Mouse (Mus musculus) adrenal gland, postnatal 25 days (tissue): ENCODE data around the gene Nufip2. TPM values are rescaled to one million over a fixed set of nuclear protein-coding genes. Genes with fewer than 3 reads are reported as not detected.
A peak's percentile ranks its signal among the peaks of the same experiment; 100 is the strongest.
"Not testable (repeated sequence)": the region's sequence is repeated elsewhere in the genome, so short reads cannot be mapped to it uniquely, and the experiment has no call there.

Experiments
- DNase-seq: peaks from one replicate; pipeline ENCODE4 v3.0.0; 2021; ENCODE audit warnings: mixed read lengths
- long read RNA-seq: library from polyadenylated mRNA; stranded (forward); transcript quantifications from one replicate; pipeline ENCODE4 v2.0.0, GENCODE M21; 2021
- total RNA-seq: library from RNA; stranded (reverse); gene quantifications from 2 replicates; pipeline ENCODE4 v1.2.3, GENCODE M21; 2021

Nufip2 gene
- total RNA-seq = 92.9 and 94.1 TPM in 2 replicates
- long read RNA-seq, full-length matches to known transcripts = 4 of 18 reads
- long read RNA-seq, partial matches to known transcripts = 2 of 18 reads
- long read RNA-seq, other reads (novel, unspliced or antisense) = 12 of 18 reads

DNA sequence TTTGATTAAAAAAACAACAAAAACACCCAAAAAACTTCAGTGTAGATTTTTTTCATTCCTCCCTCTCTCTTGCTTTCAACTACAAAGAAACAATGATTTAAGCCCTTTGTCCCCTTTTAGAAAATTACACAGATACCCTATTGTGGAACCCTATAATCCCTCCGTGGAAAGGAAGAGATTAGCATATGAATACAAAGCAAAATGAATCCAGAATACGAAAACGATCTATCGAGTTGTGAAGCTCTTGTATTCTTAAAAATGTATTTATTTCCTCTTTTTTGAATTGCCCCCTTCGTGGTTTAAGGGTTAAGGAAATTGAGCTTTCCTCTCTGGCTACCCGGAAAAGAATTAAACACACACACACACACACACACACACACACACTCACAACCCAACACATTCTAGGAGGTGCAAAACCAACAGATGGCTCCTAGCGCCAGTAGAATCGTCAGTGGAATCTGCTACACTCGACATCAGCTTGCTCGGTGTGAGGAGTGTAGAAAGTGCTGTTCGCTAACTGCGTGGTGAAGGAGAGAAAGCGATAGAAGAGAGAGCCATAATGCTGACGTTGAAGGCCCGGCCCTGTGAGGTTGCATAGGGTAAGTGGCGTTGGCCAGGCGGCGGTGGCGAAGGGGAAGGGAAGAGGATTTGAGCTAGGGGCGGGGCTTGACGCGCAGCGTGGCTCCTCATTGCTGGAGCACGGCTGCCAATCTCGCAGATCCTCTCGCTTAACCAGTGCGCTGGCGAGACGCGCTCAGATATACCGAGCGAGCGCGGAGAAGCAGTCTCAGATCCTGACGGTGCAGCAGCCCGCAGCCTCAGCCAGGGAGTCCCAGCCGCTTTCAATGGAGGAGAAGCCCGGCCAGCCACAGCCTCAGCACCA is at the start of gene Nufip2:
Gene Nufip2, plus strand, starts transcription at position 773 of the 883 bp plus-strand sequence.
- peak; percentile 99 for DNase-seq

DNA sequence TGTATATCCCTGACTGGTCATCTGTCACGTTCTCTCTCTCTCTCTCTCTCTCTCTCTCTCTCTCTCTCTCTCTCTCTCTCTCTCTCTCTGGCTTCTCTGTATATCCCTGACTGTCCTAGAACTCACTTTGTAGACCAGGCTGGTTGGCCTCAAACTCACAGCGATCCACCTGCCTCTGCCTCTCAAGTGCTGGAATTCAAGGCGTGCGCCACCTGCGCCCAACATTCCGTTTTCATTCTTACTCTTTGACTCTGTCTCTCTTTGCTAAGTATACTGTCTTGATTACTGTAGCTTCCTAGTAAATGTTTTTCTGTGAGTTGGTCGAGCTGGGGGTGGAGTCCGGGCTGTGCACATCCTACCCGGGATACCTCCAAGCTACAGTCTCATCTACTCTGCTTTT is 44.6 kb upstream of the Nufip2 start:
- DNase-seq = no peak

GRCm38 (mm10) chr11:77645481-77645880 is 40.5 kb upstream of the Nufip2 start:
- no peak for DNase-seq

DNA sequence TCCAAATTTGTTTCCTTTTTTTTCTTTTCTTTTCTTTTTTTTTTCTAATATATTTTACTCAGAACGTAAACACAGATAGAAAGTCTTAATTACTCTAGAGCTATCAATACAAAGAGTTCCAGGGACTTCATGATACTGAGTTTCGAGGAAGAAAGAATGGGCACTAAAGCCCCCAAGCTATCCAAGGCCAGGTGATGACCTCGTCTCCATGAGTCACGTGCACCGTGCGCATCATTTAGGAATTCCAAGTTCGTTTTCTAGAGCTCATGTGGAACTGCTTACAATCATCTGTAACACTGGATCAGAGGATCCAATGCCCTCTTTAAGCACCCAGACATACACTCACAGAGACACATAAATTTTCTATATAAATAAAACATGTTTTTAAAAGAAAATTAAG is 37.1 kb upstream of the Nufip2 start:
- peak; percentile 36 for DNase-seq

GRCm38 (mm10) chr11:77652484-77652883 is 33.5 kb upstream of the Nufip2 start:
- no peak for DNase-seq

- DNase-seq = not testable (repeated sequence)
These were observed 32.4 kb upstream of the Nufip2 start for GRCm38 (mm10) chr11:77653406-77654190.

DNA sequence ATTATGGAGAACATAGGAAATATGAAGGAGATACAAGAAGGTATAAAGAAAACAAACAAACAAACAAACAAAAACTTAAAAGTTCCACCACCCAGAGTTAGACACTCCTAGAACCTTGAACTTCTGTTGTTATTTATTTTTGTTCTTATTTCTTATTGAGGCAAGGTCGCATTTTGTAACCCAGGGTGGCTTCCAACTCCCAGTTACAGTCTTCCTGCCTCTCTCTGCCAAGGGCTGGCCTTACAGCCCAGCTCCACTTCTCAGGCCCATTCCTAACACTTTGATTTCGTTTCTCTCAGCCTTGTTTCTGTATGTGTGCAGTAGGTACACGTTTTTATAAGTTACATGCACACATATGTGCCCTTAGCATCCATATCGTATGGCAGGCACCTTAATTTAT is 26.0 kb upstream of the Nufip2 start:
- no peak for DNase-seq

DNA sequence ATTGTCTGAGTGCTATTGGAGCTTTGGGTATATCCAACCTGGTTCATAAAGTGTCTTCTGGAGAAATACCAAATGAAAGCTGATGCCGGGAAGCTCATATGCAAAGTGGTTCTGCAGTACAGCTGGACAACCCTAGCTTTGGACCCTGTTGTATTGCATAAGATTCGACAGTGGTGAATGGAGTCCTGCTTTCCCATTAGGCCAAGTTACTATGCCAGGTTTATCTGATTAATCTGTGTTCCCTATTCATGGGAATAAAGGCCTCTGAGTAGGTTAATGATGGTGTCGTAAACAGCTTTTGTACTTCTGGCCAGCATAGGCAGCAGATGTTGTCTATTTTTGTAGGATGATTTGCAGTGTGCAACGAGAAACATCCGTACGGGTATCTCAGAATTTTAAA is 22.3 kb upstream of the Nufip2 start:
- DNase-seq = no peak

GRCm38 (mm10) chr11:77664046-77664445 is 21.9 kb upstream of the Nufip2 start:
- no peak for DNase-seq

DNA sequence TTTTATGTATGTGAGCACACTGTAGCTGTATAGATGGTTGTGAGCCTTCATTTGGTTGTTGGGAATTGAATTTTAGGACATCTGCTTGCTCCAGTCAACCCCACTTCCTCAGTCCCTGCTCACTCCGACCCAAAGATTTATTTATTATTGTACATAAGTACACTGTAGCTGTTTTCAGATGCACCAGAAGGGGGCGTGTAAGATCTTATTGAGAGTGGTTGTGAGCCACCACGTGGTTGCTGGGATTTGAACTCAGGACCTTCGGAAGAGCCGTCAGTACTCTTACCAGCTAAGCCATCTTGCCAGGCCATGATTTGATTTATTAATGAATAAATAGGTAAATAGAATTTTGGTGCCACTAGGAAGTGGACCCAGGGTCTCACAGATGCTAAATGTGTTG is 20.6 kb upstream of the Nufip2 start:
- not testable (repeated sequence) for DNase-seq

- DNase-seq = not testable (repeated sequence)
These were observed 19.2 kb upstream of the Nufip2 start for GRCm38 (mm10) chr11:77666766-77667165.

DNA sequence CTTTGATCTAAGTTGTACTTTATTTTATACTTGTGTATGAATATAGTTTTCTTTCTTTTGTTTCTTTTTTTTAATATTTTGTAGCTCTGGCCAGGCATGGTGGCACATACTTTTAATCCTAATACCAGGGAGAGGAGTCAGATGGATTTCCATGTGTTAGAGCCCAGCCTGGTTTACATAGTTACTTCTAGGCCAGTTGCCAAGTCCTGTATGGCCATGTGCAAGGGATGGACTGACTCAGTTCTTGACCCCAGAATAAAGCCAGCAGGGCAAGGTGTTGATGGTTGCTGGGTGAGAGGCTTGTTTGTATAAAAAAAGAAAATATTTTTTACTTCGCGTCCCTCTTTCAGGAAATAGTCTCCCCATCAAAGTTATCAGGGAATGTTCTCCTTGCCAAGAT is 13.2 kb upstream of the Nufip2 start:
- no peak for DNase-seq

DNA sequence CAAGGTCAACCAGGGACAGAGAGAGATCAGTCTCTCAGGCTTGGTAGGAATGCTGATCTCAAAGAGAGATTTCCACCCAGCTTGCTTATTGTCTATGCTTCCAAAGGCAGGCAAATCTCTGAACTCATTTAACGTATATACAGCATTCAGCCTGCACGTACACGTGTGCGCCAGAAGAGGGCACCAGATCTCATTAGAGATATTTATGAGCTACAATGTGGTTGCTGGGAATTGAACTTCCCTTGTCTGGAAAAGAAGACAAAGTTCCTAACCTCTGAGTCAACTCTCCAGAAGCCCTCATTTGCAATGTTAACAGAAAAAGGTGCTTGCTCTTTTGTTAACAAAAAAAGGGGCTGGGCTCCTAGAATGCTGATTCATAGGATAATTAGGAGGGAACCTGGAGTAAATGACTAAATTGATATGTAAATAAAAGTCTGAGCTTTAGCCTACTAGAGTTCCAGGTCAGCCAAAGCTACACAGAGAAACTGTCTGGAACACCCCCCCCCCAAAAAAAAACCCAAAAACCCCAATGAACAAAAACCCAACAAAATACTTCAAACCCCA is 12.4 kb upstream of the Nufip2 start:
- no peak for DNase-seq

DNA sequence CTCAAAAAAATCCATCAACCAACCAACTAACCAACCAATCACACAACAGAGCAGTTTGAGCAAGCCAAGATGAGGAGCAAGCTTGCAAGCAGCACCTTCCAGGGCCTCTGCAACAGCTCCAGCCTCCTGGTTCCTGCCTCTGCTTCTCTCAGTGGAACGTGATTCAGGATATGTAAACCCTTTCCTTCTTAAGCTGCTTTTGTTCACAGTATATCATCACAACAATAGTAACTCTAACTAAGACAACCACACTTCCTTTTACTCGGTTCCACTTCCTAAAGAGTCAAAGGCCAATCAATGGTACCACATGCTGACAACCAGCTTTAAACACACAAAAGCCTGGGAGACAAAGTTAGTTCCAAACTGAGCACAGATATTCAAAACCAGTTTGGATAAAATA is 5.9 kb upstream of the Nufip2 start:
- no peak for DNase-seq

DNA sequence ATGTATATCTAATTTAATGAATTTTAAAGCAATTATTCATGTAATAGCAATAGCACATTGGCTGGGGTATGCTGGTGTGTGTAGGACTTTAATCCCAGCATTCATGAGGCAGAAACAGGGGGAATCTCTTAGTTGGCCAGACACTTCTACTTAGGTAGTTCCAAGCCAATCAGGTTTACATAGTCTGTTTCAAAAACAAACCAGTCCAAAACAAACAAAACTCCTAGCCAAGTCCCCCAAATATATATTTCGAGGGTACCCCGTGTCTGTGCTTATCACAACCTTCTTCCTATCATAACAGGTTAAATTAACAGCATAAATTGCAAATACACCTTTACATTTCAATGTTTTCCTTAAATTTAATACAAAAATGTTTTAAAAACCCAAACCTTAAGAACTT is 1.1 kb upstream of the Nufip2 start:
- no peak for DNase-seq

DNA sequence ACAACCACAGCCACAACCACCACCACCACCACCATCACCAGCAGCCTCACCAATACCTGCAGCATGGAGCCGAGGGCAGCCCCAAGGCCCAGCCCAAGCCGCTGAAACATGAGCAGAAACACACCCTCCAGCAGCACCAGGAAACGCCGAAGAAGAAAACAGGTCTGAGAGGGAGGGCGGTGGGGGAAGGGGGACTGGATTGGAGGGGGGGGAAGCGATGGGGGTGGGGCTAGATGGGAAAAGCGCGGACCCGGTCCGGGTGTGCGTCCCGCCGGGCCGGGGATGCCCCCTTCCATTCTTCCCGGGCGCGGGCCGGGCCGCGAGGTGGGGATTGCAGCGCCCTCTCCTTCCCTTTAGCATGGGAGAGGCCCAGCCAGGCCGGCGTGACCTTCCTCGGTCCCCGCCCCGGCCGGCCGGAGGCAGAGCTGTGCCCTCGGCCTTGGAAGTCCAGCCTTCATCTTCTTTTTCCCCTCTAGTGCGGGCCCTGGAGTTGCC is 438 bp downstream of the Nufip2 start:
- DNase-seq = peak; percentile 60

- peak; percentile 71 for DNase-seq
These were observed 1.0 kb downstream of the Nufip2 start for GRCm38 (mm10) chr11:77686841-77687540.

DNA sequence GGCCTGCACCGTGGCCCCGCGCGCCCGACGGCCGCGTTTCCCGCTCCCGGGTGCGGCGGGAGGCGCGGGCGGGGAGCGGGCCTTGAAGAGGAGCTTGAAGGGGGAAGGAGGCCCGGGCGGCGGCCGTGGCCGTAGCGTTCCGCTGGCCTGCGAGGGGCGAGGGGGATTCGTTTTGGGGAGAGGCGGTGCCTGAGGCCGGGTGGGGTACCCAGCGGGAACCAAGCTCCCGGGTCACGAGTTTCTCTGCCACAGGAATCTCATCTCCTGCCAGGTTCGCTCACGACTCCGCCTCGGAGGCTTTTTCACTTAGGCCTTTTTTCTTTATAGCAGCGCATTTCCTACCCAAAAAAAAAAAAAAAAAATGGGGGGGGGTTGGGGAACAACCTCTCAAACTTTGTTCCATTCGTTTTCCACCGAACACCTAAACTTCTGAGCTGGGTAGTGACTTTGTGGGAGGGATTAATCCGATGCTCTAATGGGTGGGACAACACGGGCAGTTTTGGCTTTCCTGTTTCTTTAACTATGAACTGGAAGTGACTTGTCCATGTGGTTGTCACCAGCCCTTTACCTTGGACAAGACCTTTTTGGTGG is 1.7 kb downstream of the Nufip2 start:
- DNase-seq = peak; percentile 49

GRCm38 (mm10) chr11:77693026-77693425 is 7.1 kb downstream of the Nufip2 start:
- no peak for DNase-seq

GRCm38 (mm10) chr11:77697232-77697631 is 11.3 kb downstream of the Nufip2 start:
- no peak for DNase-seq

- no peak for DNase-seq
These were observed 20.0 kb downstream of the Nufip2 start for GRCm38 (mm10) chr11:77705920-77706319.

GRCm38 (mm10) chr11:77709039-77709438 is 23.1 kb downstream of the Nufip2 start:
- DNase-seq = no peak
